Mouse (Mus musculus) frontal cortex, postnatal 14 days (tissue): Measurements from ENCODE around the gene Nek8.
"Not testable (repeated sequence)": the region's sequence is repeated elsewhere in the genome, so short reads cannot be mapped to it uniquely, and the experiment has no call there.

ENCODE experiments used
- DNase-seq, 2 experiments: peaks; one replicate each; pipeline ENCODE4 v3.0.0; 2022; ENCODE audit warnings: low spot score in 2 of 2

The Nek8 gene

DNA sequence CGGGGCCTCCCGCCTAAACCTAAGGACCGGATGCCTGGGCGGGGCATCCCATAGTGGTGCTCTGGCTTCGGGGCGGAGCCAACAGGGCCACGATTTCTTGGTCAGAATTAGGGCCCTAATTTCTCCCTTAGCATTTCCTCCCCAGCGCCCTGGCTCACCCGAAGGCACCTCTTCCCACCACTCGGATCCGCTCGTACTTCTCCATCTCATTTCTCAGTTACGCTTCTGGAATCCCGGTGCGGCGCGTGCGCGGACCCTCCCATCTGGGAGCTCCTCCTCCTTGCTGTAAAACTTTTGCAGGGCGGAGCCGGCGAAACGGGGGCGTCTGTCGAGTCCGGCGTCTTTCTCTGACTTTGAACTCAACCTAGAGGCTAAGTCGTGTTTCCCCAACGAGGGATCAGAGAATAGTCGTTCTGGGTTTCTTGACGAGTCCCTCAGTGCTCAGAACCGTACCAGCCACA is at the start of gene Nek8, which contains the start of gene Tlcd1:
Gene Nek8 (minus strand): TSS at position 274 of the 461 bp plus-strand sequence.
Gene Tlcd1 (plus strand): TSS at position 310 of the 461 bp plus-strand sequence.
- DNase-seq = peak; percentile 72 to 79

- DNase-seq = no peak
Measured at GRCm38 (mm10) chr11:78223586-78223985, 47.1 kb upstream of the Nek8 start.

GRCm38 (mm10) chr11:78215709-78216317 is 39.3 kb upstream of the Nek8 start:
- no peak for DNase-seq

- no peak for DNase-seq
Measured at GRCm38 (mm10) chr11:78213086-78213817, 36.8 kb upstream of the Nek8 start.

- DNase-seq = no peak
Measured at GRCm38 (mm10) chr11:78211513-78211912, 35.0 kb upstream of the Nek8 start.

DNA sequence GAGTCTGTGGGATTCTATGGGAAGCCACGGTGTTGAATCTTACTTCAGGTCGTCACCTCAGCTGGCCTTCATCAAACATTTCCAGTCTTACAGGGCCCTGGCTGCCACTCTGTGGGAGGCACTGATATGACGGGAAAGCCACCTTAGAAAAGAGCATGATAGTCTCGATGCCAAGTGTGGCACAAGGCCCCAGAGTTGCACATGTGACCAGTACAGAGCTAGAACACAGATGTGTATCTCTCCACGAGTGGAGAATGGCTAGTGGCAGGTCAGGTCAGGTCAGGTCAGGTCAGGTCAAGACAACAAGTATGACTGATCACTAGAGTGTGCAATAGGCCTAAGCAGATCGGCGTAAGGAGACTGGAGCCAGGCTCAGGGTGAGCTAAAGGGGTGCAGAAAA is 34.1 kb upstream of the Nek8 start:
- no peak for DNase-seq

GRCm38 (mm10) chr11:78209886-78210285 is 33.4 kb upstream of the Nek8 start:
- no peak for DNase-seq

GRCm38 (mm10) chr11:78207190-78207589 is 30.7 kb upstream of the Nek8 start:
- no peak for DNase-seq

DNA sequence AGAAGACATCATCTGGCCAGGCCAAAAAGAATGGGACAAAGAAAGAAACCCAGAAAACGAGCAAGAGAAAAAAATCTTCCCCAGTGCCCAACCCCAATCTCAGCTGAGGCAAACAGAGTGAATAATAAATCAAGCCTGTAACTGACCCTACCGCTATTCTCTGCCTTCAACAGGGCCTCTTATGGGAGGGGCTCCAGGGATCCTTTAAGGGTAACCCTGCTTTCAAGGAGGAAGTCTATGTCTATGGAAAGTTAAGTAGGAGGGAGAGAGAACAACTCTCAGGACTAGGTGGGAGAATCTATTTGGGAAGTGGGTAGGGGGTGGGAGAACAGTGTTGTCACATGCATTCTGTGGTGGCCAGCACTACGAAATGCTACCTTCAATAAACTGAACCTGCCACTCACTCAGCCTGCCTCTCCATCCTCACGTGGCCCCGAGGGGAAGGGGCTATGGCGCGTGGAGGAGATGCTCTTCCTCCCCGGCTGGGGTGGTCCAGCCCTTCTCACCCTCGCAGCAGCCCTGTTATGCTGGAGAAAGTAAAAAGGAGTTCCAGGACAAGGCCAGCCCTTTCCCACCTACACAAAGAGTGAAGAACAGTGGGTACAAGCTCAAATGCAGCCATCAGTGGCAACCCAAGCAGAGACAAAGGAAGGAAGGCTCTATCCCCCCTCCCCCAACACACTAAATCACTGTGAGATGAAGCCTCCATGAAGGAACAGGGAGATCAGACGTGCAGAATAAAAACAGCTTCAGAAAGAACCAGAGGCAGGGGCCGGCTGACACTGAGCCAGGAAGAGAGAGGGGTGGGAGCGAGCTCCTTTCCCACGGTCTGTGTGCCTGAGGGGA is 29.1 kb upstream of the Nek8 start:
- no peak for DNase-seq

DNA sequence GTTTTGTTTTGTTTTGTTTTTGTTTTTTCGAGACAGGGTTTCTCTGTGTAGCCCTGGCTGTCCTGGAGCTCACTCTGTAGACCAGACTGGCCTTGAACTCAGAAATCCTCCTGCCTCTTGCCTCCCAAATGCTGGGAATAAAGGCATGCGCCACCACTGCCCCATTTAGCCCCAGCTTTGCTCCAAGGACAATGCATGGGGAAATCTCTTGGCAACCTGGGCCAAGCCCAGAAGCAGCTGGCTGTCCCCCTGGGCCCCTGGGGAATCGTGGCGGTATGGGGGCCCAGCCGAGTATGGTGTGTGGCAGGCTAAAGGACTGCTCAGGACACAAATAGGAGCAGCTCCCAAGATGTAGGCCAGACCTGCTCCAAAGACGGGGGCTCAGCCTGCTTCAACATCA is 27.8 kb upstream of the Nek8 start:
- DNase-seq = no peak

GRCm38 (mm10) chr11:78202372-78202771 is 25.9 kb upstream of the Nek8 start:
- no peak for DNase-seq

DNA sequence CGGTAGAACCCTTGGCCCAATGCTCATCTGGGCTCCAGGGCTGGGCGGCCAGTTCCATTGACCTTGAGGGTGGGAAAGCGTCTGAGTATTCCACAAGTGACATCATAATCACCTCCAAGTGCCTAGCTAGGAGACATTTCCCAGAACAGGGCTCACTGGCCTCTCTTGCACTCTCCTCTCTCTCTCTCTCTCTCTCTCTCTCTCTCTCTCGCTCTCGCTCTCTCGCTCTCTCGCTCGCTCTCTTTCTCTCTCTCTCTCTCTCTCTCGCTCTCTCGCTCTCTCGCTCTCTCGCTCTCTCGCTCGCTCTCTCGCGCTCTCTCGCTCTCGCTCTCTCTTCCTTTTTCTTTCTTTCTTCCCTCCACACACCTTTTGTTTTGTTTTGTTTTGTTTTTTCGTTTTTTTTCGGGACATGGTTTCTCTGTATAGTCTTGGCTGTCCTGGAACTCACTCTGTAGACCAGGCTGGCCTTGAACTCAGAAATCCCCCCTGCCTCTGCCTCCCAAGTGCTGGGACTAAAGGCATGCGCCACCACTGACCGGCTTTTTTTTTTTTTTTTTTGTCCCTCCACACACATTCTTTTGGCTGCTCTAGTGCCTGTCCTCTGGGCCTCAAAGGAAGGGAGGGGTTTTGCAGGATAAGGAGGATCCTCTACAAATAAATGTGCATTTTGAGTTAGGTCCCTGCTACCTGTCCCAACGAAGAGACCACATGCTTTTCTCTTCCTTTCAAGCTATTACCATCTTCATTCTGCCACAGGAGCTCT is 18.8 kb upstream of the Nek8 start:
- no peak for DNase-seq

DNA sequence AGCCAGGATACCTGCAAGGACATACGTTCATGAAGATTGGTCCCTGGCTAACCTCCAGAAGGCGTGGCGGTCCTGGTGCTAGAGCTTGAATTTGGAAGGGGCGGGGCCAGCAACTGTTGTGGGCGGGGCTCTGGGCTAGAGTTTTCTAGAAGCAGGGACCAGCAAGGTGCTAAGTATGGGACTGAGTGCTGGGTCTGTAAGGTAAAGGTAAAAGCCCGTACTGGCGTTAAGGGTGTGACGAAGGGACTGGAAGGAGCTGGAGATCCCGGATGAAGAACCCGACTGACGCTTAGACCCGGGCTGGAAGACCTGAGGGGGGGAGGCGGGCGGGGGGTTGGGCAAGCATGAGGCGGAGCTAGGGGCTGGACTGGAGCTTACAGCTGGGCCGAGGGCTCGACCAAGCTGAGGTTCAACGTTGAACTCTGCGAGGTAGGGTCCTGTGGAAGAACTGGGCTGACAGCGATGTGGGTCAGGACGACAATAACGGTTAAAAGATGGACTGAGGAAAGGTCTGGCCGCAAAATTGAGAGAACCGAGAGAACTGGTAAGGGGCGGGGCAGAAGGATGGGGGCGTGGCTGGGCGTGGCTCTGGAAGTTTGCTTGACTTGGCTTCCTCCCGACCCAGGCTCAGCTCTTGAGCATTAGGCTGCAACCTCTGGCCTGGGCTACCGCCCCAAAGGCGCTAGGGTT is 18.1 kb upstream of the Nek8 start:
- no peak for DNase-seq

DNA sequence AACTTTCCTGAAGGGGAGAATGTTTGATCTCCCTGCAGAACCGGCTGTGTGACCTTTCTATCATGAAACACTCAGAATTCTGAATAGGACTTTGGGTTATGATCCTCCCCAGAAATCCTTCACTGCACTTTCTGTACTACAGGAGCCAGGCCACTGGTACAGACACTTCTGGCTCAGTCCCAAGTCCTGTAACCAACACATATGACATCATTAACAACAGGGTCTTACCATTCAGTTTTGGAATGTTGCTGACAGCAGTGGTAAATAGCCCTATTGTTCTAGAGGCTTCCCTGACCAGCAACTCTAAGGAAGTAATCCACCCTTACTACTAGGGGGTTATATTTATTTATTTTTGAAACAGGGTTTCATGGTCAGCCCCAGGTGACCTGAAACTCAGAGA is 16.6 kb upstream of the Nek8 start, which contains the start of gene Proca1:
Gene Proca1 (plus strand): TSS at position 280 of the 400 bp plus-strand sequence.
- no peak for DNase-seq

GRCm38 (mm10) chr11:78190041-78190440 is 13.6 kb upstream of the Nek8 start:
- no peak for DNase-seq

GRCm38 (mm10) chr11:78189234-78190040 is 13.0 kb upstream of the Nek8 start:
- peak; percentile 74 to 82 for DNase-seq

GRCm38 (mm10) chr11:78188331-78189233 is 12.1 kb upstream of the Nek8 start, which contains the start of gene Rab34:
Rab34 (plus strand) TSS chr11:78188430.
- DNase-seq = peak; percentile 73

- not testable (repeated sequence) for DNase-seq
Measured at GRCm38 (mm10) chr11:78184702-78185101, 8.2 kb upstream of the Nek8 start.
